Mouse (Mus musculus): ENCODE results near the gene Ybx1.

DNA sequence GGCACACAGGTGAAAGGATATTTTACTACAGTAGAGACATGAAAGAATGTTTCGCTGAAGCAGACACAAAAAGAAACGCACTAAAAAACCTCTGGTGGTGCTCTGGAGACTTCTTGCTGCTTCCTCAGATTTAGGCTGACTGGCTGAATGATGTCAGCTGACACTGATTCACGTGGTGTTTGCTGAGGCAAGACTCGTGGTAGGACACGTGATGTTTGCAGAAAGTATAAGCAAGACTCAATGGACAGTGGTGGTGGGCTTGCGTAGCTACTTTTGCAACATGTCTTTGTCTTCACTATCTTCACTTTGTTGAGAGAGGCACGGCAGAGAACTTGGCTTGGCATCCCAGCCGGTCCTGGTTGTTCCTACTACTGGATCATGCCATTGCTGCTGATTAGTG is 8.9 kb upstream of the Ybx1 start:
- TF ChIP-seq POLR2A (IDR thresholded peaks at IDR 0.05; ENCODE audit: insufficient read length, low read depth) (no peak), POLR2AphosphoS2 (IDR thresholded peaks at IDR 0.05; ENCODE audit: insufficient read length, low read depth) (no peak)
